Mouse (Mus musculus): ENCODE measurements at regions not wholly inside any gene's neighbourhood (a gene's known extent, or its start where the extent isn't known, plus 50 kb on each side); places are given as distances from the start of the nearest gene placed in this dataset.
A peak's percentile ranks its signal among the peaks of the same experiment; 100 is the strongest.

GRCm38 (mm10) chr14:56313969-56314368 lies 50.9 kb upstream of the Atp12a start:
- H3K4me2 ChIP-seq (ENCODE audit: low read depth) = no peak overlapping the region
- DNase-seq (ENCODE audit: low read depth in 3 of 3, low spot score in 3 of 3) = no peak
- H3K4me3 ChIP-seq (ENCODE audit: insufficient read depth in 1 of 2, low read depth in 2 of 2, low read length in 2 of 2) = no peak overlapping the region
- H3K9ac ChIP-seq (replicated peaks) = no peak overlapping the region
- ATAC-seq (ENCODE audit: insufficient read depth) = no peak
- H3K9me3 ChIP-seq (ENCODE audit: control insufficient read depth, low read length) = no peaks in the 10 kb centered on the region
- no peaks in the 10 kb centered on the region for H3K27me3 ChIP-seq (ENCODE audit: control insufficient read depth, insufficient read depth, low read length)
- WGBS (ENCODE audit: insufficient replicate concordance) = 71% methylated on average over 9 of the region's 9 CpGs
- H3K4me1 ChIP-seq (replicated peaks; ENCODE audit: control insufficient read depth in 2 of 2, insufficient read depth in 2 of 2, low read length in 1 of 2) = no peaks in the 10 kb centered on the region
- TF ChIP-seq CTCF (IDR thresholded peaks at IDR 0.05; ENCODE audit: low read depth) (no peak), EP300 (IDR thresholded peaks at IDR 0.05; ENCODE audit: low read depth) (no peak)
- H3K27ac ChIP-seq = no peak overlapping the region
- no peaks in the 10 kb centered on the region for H3K36me3 ChIP-seq (replicated peaks; ENCODE audit: control insufficient read depth, insufficient read depth, low read depth)

- Histone ChIP-seq H3K4me2 (ENCODE audit: low read depth) (no peak overlapping the region), H3K27me3 (ENCODE audit: control insufficient read depth, insufficient read depth, low read length) (no peaks in the 10 kb centered on the region), H3K9ac (replicated peaks) (no peak overlapping the region), H3K27ac (no peak overlapping the region), H3K36me3 (replicated peaks; ENCODE audit: control insufficient read depth, insufficient read depth, low read depth) (no peaks in the 10 kb centered on the region), H3K9me3 (ENCODE audit: control insufficient read depth, low read length) (no peaks in the 10 kb centered on the region), H3K4me1 (replicated peaks; ENCODE audit: control insufficient read depth in 2 of 2, insufficient read depth in 2 of 2, low read length in 1 of 2) (no peaks in the 10 kb centered on the region), H3K4me3 (ENCODE audit: insufficient read depth in 1 of 2, low read depth in 2 of 2, low read length in 2 of 2) (no peak overlapping the region)
- TF ChIP-seq EP300 (IDR thresholded peaks at IDR 0.05; ENCODE audit: low read depth) (no peak), CTCF (IDR thresholded peaks at IDR 0.05; ENCODE audit: low read depth) (peak; percentile 84)
- 17% methylated on average over 7 of the region's 7 CpGs for WGBS (ENCODE audit: insufficient replicate concordance)
- no peak for ATAC-seq (ENCODE audit: insufficient read depth)
- peak in 2 of 3 experiments; percentile 13 to 16 for DNase-seq (ENCODE audit: low read depth in 3 of 3, low spot score in 3 of 3)
These were observed 50.4 kb upstream of the Atp12a start for GRCm38 (mm10) chr14:56314459-56314858.

All from liver, embryonic 14.5 days (tissue).